Mouse (Mus musculus) kidney, adult 2 months (tissue): Measurements from ENCODE around the gene Nsun2. TPM values are rescaled to one million over a fixed set of nuclear protein-coding genes. Genes with fewer than 3 reads are reported as not detected.
"Not testable (repeated sequence)": the region's sequence is repeated elsewhere in the genome, so short reads cannot be mapped to it uniquely, and the experiment has no call there.

Experiments used
- DNase-seq: peaks from one replicate; pipeline ENCODE4 v3.0.0; 2021
- H3K27ac ChIP-seq: fragments of 200-500 bp; 2 replicates; pipeline ENCODE4 v1.5.1; 2012; ENCODE audit warnings: low read depth, low read length, control low read depth, inconsistent platforms; ENCODE audit not compliant: insufficient read depth
- H3K27me3 ChIP-seq: fragments of 200-500 bp; replicated peaks from 2 replicates; pipeline ENCODE4 v1.6.1; 2012; ENCODE audit warnings: mild to moderate bottlenecking, moderate library complexity, low read length, inconsistent platforms; ENCODE audit not compliant: control insufficient read depth, insufficient read depth
- H3K36me3 ChIP-seq: fragments of 200-500 bp; 2 replicates; pipeline ENCODE4 v1.6.1; 2012; ENCODE audit warnings: mild to moderate bottlenecking, moderate library complexity, low read length, inconsistent platforms; ENCODE audit not compliant: control insufficient read depth, insufficient read depth
- H3K4me1 ChIP-seq: fragments of 200-500 bp; 2 replicates; pipeline ENCODE4 v1.6.1; 2011; ENCODE audit warnings: low read length; ENCODE audit not compliant: control insufficient read depth, insufficient read depth
- H3K4me3 ChIP-seq: fragments of 200-500 bp; 2 replicates; pipeline ENCODE4 v1.5.1; 2011; ENCODE audit warnings: mild to moderate bottlenecking, low read depth, low read length, control low read depth; ENCODE audit not compliant: insufficient read depth
- CTCF ChIP-seq: fragments of 200-500 bp; conservative IDR thresholded peaks from 2 replicates; pipeline ENCODE4 v1.5.1; 2011; ENCODE audit warnings: low read depth, mild to moderate bottlenecking, control low read depth, low read length, moderate library complexity, mixed read lengths; ENCODE audit not compliant: insufficient read depth, insufficient read length
- POLR2A ChIP-seq: fragments of 200-500 bp; IDR thresholded peaks from one replicate; pipeline ENCODE4 v1.6.1; 2011; ENCODE audit warnings: low read depth, low read length, control low read depth
- WGBS: fragments of 180-500 bp; shearing (Covaris S2); methylation state at CpG from one replicate; pipeline ENCODE4 v1.1.7; 2018; 5-methylcytosine and 5-hydroxymethylcytosine counted together
- polyA plus RNA-seq: library from polyadenylated mRNA; depleted of rRNA; stranded (reverse); fragments of >200 nt; gene quantifications from 2 replicates; pipeline ENCODE4 v1.2.3, GENCODE M21; 2012

Nsun2 gene
- polyA plus RNA-seq, 1 experiment, result 47.9 TPM

- peaks cover 8% of the 10 kb centered on the region; the same call in 1 of the 2 replicates for H3K4me1 ChIP-seq
- H3K27me3 ChIP-seq, result no peaks in the 10 kb centered on the region
- DNase-seq, result peak; percentile 31
- 61% methylated on average over 8 of the region's 8 CpGs for WGBS
- TF ChIP-seq POLR2A (no peak), CTCF (no peak)
- no peaks in the 10 kb centered on the region for H3K36me3 ChIP-seq
- H3K4me3 ChIP-seq, result no peak overlapping the region
- no peak overlapping the region for H3K27ac ChIP-seq
These were observed 59.9 kb downstream of the Nsun2 start for GRCm38 (mm10) chr13:69593453-69593852.

- WGBS, result 48% methylated on average over 7 of the region's 7 CpGs
- TF ChIP-seq CTCF (no peak), POLR2A (no peak)
- DNase-seq, result peak; percentile 66
- Histone ChIP-seq H3K4me3 (no peak overlapping the region; the same call in 1 of the 2 replicates), H3K27ac (peak overlapping the region; percentile 17; the same call in 1 of the 2 replicates), H3K27me3 (no peaks in the 10 kb centered on the region), H3K4me1 (peaks cover 8% of the 10 kb centered on the region; the same call in 1 of the 2 replicates), H3K36me3 (no peaks in the 10 kb centered on the region)
These were observed 61.2 kb downstream of the Nsun2 start for GRCm38 (mm10) chr13:69594577-69595256.

- 92% methylated on average over 6 of the region's 6 CpGs for whole genome bisulfite sequencing
- peaks cover 8% of the 10 kb centered on the region; the same call in 1 of the 2 replicates for H3K4me1 ChIP-seq
- TF ChIP-seq CTCF (no peak), POLR2A (no peak)
- no peaks in the 10 kb centered on the region for H3K36me3 ChIP-seq
- H3K4me3 ChIP-seq, result no peak overlapping the region
- no peaks in the 10 kb centered on the region for H3K27me3 ChIP-seq
- H3K27ac ChIP-seq, result no peak overlapping the region
- no peak for DNase-seq
These were observed 62.4 kb downstream of the Nsun2 start for GRCm38 (mm10) chr13:69595911-69596310.

GRCm38 (mm10) chr13:69596515-69596914 is 63.0 kb downstream of the Nsun2 start:
- DNase-seq, result no peak
- Histone ChIP-seq H3K36me3 (no peaks in the 10 kb centered on the region), H3K27ac (no peak overlapping the region), H3K27me3 (no peaks in the 10 kb centered on the region), H3K4me3 (no peak overlapping the region), H3K4me1 (peaks cover 8% of the 10 kb centered on the region; the same call in 1 of the 2 replicates)
- WGBS, result 84% methylated on average over 2 of the region's 2 CpGs
- TF ChIP-seq POLR2A (no peak), CTCF (no peak)

GRCm38 (mm10) chr13:69598867-69599266 is 65.3 kb downstream of the Nsun2 start:
- Histone ChIP-seq H3K4me1 (peaks cover 8% of the 10 kb centered on the region; the same call in 1 of the 2 replicates), H3K27ac (no peak overlapping the region), H3K27me3 (no peaks in the 10 kb centered on the region), H3K36me3 (no peaks in the 10 kb centered on the region), H3K4me3 (no peak overlapping the region)
- no peak for TF ChIP-seq CTCF
- no peak for TF ChIP-seq POLR2A
- whole genome bisulfite sequencing, result 87% methylated on average over 10 of the region's 10 CpGs
- DNase-seq, result no peak

- 66% methylated on average over 5 of the region's 5 CpGs for WGBS
- not testable (repeated sequence) for H3K36me3 ChIP-seq
- DNase-seq, result peak; percentile 57
These were observed 67.3 kb downstream of the Nsun2 start for GRCm38 (mm10) chr13:69600863-69601262.

GRCm38 (mm10) chr13:69601321-69601720 is 67.8 kb downstream of the Nsun2 start:
- TF ChIP-seq POLR2A, result no peak
- no peak for TF ChIP-seq CTCF

More at GRCm38 (mm10) chr13:69600863-69601262, 67.3 kb downstream of the Nsun2 start:
- not testable (repeated sequence) for H3K4me3 ChIP-seq, H3K27ac ChIP-seq, H3K27me3 ChIP-seq, H3K4me1 ChIP-seq

More at GRCm38 (mm10) chr13:69601321-69601720, 67.8 kb downstream of the Nsun2 start:
- Histone ChIP-seq H3K4me3 (no peak overlapping the region), H3K27me3 (no peaks in the 10 kb centered on the region), H3K4me1 (no peaks in the 10 kb centered on the region), H3K27ac (no peak overlapping the region), H3K36me3 (no peaks in the 10 kb centered on the region)
- DNase-seq, result no peak
- 66% methylated on average over 5 of the region's 5 CpGs for WGBS
